Mouse (Mus musculus) lung, embryonic 15.5 days (tissue): ENCODE measurements around the gene Klk1. TPM values are rescaled to one million over a fixed set of nuclear protein-coding genes. Genes with fewer than 3 reads are reported as not detected.

Experiments
- ATAC-seq: fragments of 200-750 bp; cut with Nextera tagmentation; 2 replicates; pipeline ENCODE4 v1.8.0; 2017; ENCODE audit warnings: moderate number of reproducible peaks, borderline replicate concordance; ENCODE audit not compliant: low FRiP score, low TSS enrichment; ENCODE audit errors: extremely low read depth
- H3K27ac ChIP-seq: fragments of 300-500 bp; sonication (generic); 2 replicates; pipeline ENCODE4 v1.5.1; 2015; ENCODE audit warnings: moderate library complexity, mild to moderate bottlenecking, inconsistent platforms
- H3K27me3 ChIP-seq: fragments of 300-500 bp; sonication (generic); 2 replicates; pipeline ENCODE4 v1.6.1; 2015; ENCODE audit warnings: inconsistent platforms
- H3K36me3 ChIP-seq: fragments of 300-500 bp; sonication (generic); 2 replicates; pipeline ENCODE4 v1.6.1; 2015; ENCODE audit warnings: inconsistent platforms
- H3K4me1 ChIP-seq: fragments of 300-500 bp; sonication (generic); 2 replicates; pipeline ENCODE4 v1.6.1; 2015; ENCODE audit warnings: inconsistent platforms
- H3K4me2 ChIP-seq: fragments of 300-500 bp; sonication (generic); 2 replicates; pipeline ENCODE4 v1.6.1; 2015; ENCODE audit warnings: inconsistent platforms, mild to moderate bottlenecking, moderate library complexity
- H3K4me3 ChIP-seq: fragments of 300-500 bp; sonication (generic); 2 replicates; pipeline ENCODE4 v1.5.1; 2015; ENCODE audit warnings: mild to moderate bottlenecking, inconsistent platforms
- H3K9ac ChIP-seq: fragments of 300-500 bp; sonication (generic); 2 replicates; pipeline ENCODE4 v1.6.1; 2015; ENCODE audit warnings: inconsistent platforms
- H3K9me3 ChIP-seq: fragments of 300-500 bp; sonication (generic); 2 replicates; pipeline ENCODE4 v1.6.1; 2016; ENCODE audit warnings: inconsistent platforms
- WGBS: fragments of 180-500 bp; shearing (Covaris S2); methylation state at CpG from one replicate; pipeline ENCODE4 v1.1.7; 2015; 5-methylcytosine and 5-hydroxymethylcytosine counted together
- polyA plus RNA-seq: library from polyadenylated mRNA; unstranded; fragments of >200 nt; fragmentation: Nextera tagmentation; extraction: Ambion mirVana; gene quantifications from 2 replicates; pipeline ENCODE4 v1.2.1, GENCODE M21; 2015

Gene Klk1
- polyA plus RNA-seq, 1 experiment from 2014 or later, result 0.20 TPM

DNA sequence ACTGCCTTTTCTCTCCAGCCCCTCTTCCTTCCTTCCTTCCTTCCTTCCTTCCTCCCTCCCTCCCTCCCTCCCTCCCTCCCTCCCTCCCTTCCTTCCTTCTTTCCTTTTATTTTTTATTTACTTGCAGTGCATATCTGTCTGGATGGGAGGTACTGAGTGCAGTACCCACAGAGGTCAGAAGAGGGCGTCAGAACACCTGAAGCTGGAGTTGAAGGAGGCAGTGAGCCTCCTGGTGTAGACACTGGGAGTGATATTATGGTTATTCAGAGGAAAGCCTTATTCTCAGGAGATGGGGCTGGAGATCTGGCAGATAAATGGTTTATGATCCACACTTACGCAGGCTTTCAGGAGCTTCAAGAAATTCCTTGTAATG lies 52.1 kb downstream of the Klk1 start:
- no peak overlapping the region for H3K4me2 ChIP-seq
- no peak overlapping the region for H3K9ac ChIP-seq
- no peak overlapping the region for H3K4me3 ChIP-seq
- H3K27ac ChIP-seq, result no peak overlapping the region
- H3K36me3 ChIP-seq, result no peaks in the 10 kb centered on the region
- ATAC-seq, result no peak
- peaks cover 18% of the 10 kb centered on the region for H3K27me3 ChIP-seq
- WGBS, result 45% methylated on average over 2 of the region's 2 CpGs
- H3K4me1 ChIP-seq, result no peaks in the 10 kb centered on the region
- H3K9me3 ChIP-seq, result no peaks in the 10 kb centered on the region

Other genes starting within 250 kb of the Klk1 start
- gene Klk1b9, start 249.3 kb upstream of the Klk1 start, polyA plus RNA-seq, result not detected in 2 replicates
- not detected in 2 replicates for gene Klk1b11, start 229.5 kb upstream of the Klk1 start, polyA plus RNA-seq
- not detected in 2 replicates for gene Klk1b26, start 213.2 kb upstream of the Klk1 start, polyA plus RNA-seq
- gene Klk1b27, start 173.1 kb upstream of the Klk1 start, polyA plus RNA-seq, result not detected in 2 replicates
- gene Klk1b21, start 123.0 kb upstream of the Klk1 start, polyA plus RNA-seq, result not detected in 2 replicates
- gene Klk1b22, start 112.7 kb upstream of the Klk1 start, polyA plus RNA-seq, result not detected in 2 replicates
- not detected in 2 replicates for gene Klk1b16, start 88.6 kb upstream of the Klk1 start, polyA plus RNA-seq
- gene Klk1b24, start 37.1 kb upstream of the Klk1 start, polyA plus RNA-seq, result not detected in 2 replicates
- not detected in 2 replicates for gene Klk1b3, start 27.2 kb upstream of the Klk1 start, polyA plus RNA-seq
- not detected in 2 replicates for gene Klk1b4, start 17.9 kb upstream of the Klk1 start, polyA plus RNA-seq
- not detected in 2 replicates for gene Klk1b5, start 9.4 kb upstream of the Klk1 start, polyA plus RNA-seq
- gene Gm36864, start 10.8 kb downstream of the Klk1 start, polyA plus RNA-seq, result not detected in 2 replicates
- 1.4 TPM in 2 replicates for gene 1700028J19Rik, start 21.3 kb downstream of the Klk1 start, polyA plus RNA-seq
- 133 TPM in 2 replicates for gene 2410002F23Rik, start 21.4 kb downstream of the Klk1 start, polyA plus RNA-seq
- gene Acp4, start 32.0 kb downstream of the Klk1 start, polyA plus RNA-seq, result not detected in 2 replicates
- gene Gm15517, start 36.1 kb downstream of the Klk1 start, polyA plus RNA-seq, result not detected in 2 replicates
- 2.5 and 2.6 TPM in 2 replicates for gene Clec11a, start 81.5 kb downstream of the Klk1 start, polyA plus RNA-seq
- gene Shank1, start 84.9 kb downstream of the Klk1 start, polyA plus RNA-seq, result 0.96 and 1.1 TPM in 2 replicates
- gene Syt3, start 158.7 kb downstream of the Klk1 start, polyA plus RNA-seq, result 2.1 and 2.3 TPM in 2 replicates
- 1.1 and 1.4 TPM in 2 replicates for gene 1700008O03Rik, start 160.5 kb downstream of the Klk1 start, polyA plus RNA-seq
- 0.88 and 0.98 TPM in 2 replicates for gene Lrrc4b, start 203.7 kb downstream of the Klk1 start, polyA plus RNA-seq
- gene Aspdh, start 240.0 kb downstream of the Klk1 start, polyA plus RNA-seq, result 0.62 and 0.88 TPM in 2 replicates
- gene Josd2, start 242.6 kb downstream of the Klk1 start, polyA plus RNA-seq, result 109 and 111 TPM in 2 replicates